Mouse (Mus musculus) cerebellum, adult (tissue): ENCODE measurements around the gene Vegfc.

Experiments used
- ATAC-seq: cut with Nextera tagmentation; 2 replicates; pipeline ENCODE4 v1.9.2; 2017; ENCODE audit warnings: mild to moderate bottlenecking, moderate library complexity, mixed read lengths; ENCODE audit not compliant: insufficient number of reproducible peaks, low FRiP score, low TSS enrichment

The Vegfc gene

DNA sequence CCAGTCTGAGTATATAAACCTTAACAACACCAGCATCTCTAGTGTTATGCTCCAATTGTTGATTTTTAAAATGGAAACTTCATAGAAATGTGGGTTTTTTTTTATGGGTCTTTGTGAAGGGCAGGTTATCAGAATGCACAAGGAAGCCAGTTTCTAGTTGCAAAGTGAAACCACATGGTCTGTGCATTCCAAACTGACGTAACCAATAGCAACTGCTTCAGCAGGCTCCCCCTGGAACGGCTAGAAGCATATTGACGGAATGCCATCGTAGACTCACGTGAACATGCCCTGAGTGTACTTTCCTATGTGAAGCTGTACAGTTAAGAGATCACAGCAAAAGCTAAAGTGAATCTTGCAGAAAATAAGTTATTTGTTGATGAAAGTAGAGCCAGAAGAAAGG lies 86.1 kb downstream of the Vegfc start:
- ATAC-seq = no peak; the same call in 1 of the 2 replicates

DNA sequence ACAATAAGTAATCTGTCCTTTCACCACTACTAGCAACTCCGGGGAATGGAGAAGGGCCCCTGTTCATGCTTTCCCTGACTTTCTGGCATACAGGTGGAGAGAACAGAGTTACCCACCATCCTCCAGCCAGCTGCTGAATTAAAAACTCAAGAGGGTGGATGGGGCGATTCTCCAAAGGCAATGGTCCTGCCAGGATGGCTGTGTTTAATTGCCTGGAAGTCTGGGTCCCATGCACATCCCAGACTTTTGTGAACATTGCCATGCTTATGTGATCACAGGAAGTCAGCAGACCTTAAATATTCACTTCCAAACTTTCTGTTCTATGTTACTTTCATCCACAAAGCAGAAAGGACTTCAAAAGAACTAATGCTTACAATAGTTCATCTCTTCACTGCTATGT lies 107.9 kb downstream of the Vegfc start:
- no peak for ATAC-seq

DNA sequence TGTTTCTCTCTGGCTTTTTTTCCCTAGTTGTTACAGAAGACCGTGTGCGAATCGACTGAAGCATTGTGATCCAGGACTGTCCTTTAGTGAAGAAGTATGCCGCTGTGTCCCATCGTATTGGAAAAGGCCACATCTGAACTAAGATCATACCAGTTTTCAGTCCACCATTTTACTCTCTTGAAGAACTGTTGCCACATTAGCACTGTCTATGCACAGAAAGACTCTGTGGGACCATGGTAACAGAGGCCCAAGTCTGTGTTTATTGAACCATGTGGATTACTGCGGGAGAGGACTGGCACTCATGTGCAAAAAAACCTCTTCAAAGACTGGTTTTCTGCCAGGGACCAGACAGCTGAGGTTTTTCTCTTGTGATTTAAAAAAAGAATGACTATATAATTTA lies 108.5 kb downstream of the Vegfc start:
- no peak for ATAC-seq

DNA sequence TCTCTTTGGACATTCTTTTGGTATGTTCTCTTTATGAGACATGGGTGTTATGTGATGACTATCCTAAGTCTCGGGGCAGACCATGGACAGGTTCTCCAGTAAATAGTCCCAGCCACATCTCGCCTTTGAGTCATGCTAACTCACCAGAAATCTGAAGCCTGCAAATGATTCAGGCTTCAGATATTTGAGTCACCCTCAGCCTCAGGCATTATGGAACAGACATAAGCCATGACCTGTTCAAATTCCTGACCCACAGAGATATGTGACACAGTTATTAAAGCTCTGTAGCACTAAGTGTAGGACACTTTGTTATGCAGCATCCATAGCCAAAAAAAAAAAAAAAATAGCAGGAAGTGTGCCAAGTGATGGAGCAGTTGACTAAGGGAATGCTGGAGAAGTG lies 138.8 kb downstream of the Vegfc start:
- no peak; the same call in 1 of the 2 replicates for ATAC-seq

DNA sequence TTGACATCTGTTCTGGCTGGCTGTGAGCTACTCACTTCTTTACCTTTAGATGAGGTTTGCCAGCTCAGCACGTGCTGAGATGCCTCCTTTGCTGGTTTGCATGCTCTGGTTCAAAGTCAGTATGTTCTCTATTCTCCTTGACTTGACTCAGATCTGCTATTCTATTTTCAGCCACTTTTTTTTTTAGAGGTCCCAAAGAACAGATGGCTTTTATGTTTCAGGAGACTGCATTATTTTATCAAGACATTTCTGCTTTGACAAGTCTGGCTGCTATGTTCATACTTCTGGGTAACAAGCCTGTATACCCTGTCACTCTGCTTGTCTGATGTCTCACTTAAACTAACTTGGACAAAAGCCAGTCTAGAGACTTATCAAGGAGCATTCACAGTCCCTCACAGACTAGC lies 151.4 kb downstream of the Vegfc start:
- no peak for ATAC-seq

DNA sequence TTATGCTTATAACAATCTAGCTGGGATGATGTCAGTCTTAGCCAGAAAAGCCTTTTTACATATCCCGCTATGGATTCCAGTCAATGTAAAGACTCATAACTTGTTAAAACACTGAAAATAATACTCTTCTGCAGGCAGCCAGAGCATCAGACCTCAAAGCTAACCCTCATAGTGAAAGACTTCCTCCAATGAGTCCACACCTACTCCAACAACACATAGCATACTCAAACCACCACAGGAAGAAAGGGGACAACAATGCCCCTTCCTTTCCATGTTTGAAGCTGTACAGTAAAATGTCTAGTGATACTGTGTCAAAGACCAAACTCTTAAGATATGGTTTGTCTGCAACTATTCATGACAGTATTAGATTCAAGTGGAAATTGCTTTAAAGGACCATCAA lies 153.2 kb downstream of the Vegfc start:
- no peak for ATAC-seq

DNA sequence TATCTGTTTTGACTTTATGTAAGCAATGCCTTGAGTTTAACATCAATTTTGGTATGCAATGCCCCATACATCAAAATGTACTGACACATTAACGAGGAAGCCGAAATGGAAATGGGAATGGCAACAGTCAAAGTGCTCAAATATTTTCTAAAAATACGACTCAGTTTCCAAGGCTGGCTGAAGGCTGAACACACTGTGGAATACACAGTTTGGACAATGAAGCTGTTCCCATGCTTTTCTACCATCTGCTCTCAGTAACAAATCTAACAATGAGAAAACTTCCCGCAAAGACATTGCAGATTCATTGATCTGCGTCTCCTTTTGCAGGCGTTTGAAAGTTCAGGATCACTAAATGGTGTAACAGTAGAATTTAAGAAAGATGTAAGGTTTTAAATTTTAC lies 155.9 kb downstream of the Vegfc start:
- ATAC-seq = no peak
